Mouse (Mus musculus): ENCODE data around the gene Rptor.

Gene Rptor

GRCm38 (mm10) chr11:119933142-119933541 lies 330.4 kb downstream of the Rptor start:
- no peak for DNase-seq (ENCODE audit: low read depth, low spot score)
- Histone ChIP-seq H3K36me3 (ENCODE audit: control insufficient read depth, insufficient read depth, low read length, poor library complexity, severe bottlenecking) (no peaks in the 10 kb centered on the region), H3K27me3 (ENCODE audit: control insufficient read depth, insufficient read depth, low read length, poor library complexity, severe bottlenecking) (no peaks in the 10 kb centered on the region)

GRCm38 (mm10) chr11:119933819-119934583 lies 331.3 kb downstream of the Rptor start:
- Histone ChIP-seq H3K36me3 (ENCODE audit: control insufficient read depth, insufficient read depth, low read length, poor library complexity, severe bottlenecking) (no peaks in the 10 kb centered on the region), H3K27me3 (ENCODE audit: control insufficient read depth, insufficient read depth, low read length, poor library complexity, severe bottlenecking) (no peaks in the 10 kb centered on the region)
- DNase-seq (ENCODE audit: low read depth, low spot score), result peak; percentile 59

- Histone ChIP-seq H3K27me3 (ENCODE audit: control insufficient read depth, insufficient read depth, low read length, poor library complexity, severe bottlenecking) (no peaks in the 10 kb centered on the region), H3K36me3 (ENCODE audit: control insufficient read depth, insufficient read depth, low read length, poor library complexity, severe bottlenecking) (no peaks in the 10 kb centered on the region)
- DNase-seq (ENCODE audit: low read depth, low spot score), result no peak
Observed at GRCm38 (mm10) chr11:119934773-119935172, 332.1 kb downstream of the Rptor start.

DNA sequence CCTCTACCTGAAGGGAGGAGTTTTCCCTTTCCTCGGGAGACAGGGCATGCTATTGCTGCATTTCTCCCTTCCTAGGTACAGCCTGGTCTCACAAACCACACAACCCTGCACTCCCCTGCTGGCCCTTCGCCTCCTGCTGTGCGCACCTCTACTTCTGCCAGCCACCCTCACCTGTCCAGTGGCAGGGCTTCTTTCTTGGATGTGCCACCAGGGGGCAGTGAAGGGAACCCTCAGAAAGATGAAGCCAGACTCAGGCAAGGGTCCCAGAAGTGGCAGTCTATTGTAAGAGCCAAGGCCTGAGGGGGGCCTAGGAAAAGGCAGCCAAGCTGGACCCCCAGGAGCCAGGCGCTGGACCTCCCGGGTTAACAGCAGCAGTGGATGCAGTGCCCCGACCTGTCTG lies 332.8 kb downstream of the Rptor start:
- H3K27me3 ChIP-seq (ENCODE audit: control insufficient read depth, insufficient read depth, low read length, poor library complexity, severe bottlenecking), result no peaks in the 10 kb centered on the region
- no peaks in the 10 kb centered on the region for H3K36me3 ChIP-seq (ENCODE audit: control insufficient read depth, insufficient read depth, low read length, poor library complexity, severe bottlenecking)
- peak; percentile 82 for DNase-seq (ENCODE audit: low read depth, low spot score)

- Histone ChIP-seq H3K27me3 (ENCODE audit: control insufficient read depth, insufficient read depth, low read length, poor library complexity, severe bottlenecking) (no peaks in the 10 kb centered on the region), H3K36me3 (ENCODE audit: control insufficient read depth, insufficient read depth, low read length, poor library complexity, severe bottlenecking) (no peaks in the 10 kb centered on the region)
- no peak for DNase-seq (ENCODE audit: low read depth, low spot score)
Observed at GRCm38 (mm10) chr11:119936456-119936855, 333.8 kb downstream of the Rptor start.

GRCm38 (mm10) chr11:119937216-119937615 lies 334.5 kb downstream of the Rptor start:
- no peaks in the 10 kb centered on the region for H3K36me3 ChIP-seq (ENCODE audit: control insufficient read depth, insufficient read depth, low read length, poor library complexity, severe bottlenecking)
- DNase-seq (ENCODE audit: low read depth, low spot score), result no peak

GRCm38 (mm10) chr11:119937772-119938502 lies 335.2 kb downstream of the Rptor start:
- no peaks in the 10 kb centered on the region for H3K36me3 ChIP-seq (ENCODE audit: control insufficient read depth, insufficient read depth, low read length, poor library complexity, severe bottlenecking)
- no peaks in the 10 kb centered on the region for H3K27me3 ChIP-seq (ENCODE audit: control insufficient read depth, insufficient read depth, low read length, poor library complexity, severe bottlenecking)
- DNase-seq (ENCODE audit: low read depth, low spot score), result peak; percentile 21

More at GRCm38 (mm10) chr11:119937216-119937615, 334.5 kb downstream of the Rptor start:
- no peaks in the 10 kb centered on the region for H3K27me3 ChIP-seq (ENCODE audit: control insufficient read depth, insufficient read depth, low read length, poor library complexity, severe bottlenecking)

GRCm38 (mm10) chr11:119939073-119939710 lies 336.5 kb downstream of the Rptor start:
- DNase-seq (ENCODE audit: low read depth, low spot score), result no peak
- Histone ChIP-seq H3K27me3 (ENCODE audit: control insufficient read depth, insufficient read depth, low read length, poor library complexity, severe bottlenecking) (no peaks in the 10 kb centered on the region), H3K36me3 (ENCODE audit: control insufficient read depth, insufficient read depth, low read length, poor library complexity, severe bottlenecking) (no peaks in the 10 kb centered on the region)

DNA sequence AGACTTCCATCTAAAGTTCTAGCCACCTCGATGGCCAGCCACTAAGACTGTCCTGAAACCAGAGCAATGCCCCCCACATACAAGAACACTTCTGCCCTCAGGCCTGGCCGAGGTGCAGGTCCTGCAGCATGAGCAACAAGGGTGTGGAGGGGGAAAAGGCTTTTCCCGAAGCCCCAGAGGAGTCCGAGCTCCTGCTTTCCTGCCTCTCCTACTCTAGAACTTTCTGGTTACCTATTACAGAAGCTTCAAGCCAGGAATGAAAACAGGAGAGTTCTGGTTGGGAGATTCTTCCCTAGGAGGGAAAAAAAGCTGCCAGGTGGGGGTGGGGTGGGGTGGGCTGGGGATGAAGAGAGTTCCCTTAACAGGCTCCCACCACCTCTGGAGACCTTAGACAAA lies 337.0 kb downstream of the Rptor start:
- no peaks in the 10 kb centered on the region for H3K36me3 ChIP-seq (ENCODE audit: control insufficient read depth, insufficient read depth, low read length, poor library complexity, severe bottlenecking)
- no peak for DNase-seq (ENCODE audit: low read depth, low spot score)
- no peaks in the 10 kb centered on the region for H3K27me3 ChIP-seq (ENCODE audit: control insufficient read depth, insufficient read depth, low read length, poor library complexity, severe bottlenecking)

GRCm38 (mm10) chr11:119940142-119940541 lies 337.4 kb downstream of the Rptor start:
- no peak for DNase-seq (ENCODE audit: low read depth, low spot score)

DNA sequence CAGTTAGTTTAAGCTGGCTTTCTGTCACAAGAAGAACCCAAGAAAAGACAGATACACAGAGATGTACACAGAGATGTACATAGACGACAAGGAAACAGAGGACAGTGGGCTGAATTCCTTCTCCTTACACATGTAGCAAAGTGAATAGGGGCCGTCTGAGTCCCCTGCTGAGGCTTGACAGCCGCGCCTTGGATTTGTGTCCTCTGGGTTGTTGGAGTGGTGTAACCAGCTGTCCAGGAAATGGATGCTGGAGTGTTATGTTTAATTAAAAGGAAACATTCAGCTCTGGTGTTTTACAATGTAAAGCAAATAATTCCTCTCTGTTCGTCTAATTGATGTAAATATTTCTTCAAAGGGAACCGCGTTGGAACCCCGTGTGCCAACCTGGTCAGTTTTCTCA lies 339.1 kb downstream of the Rptor start:
- DNase-seq (ENCODE audit: low read depth, low spot score), result no peak
- Histone ChIP-seq H3K27me3 (ENCODE audit: control insufficient read depth, insufficient read depth, low read length, poor library complexity, severe bottlenecking) (no peaks in the 10 kb centered on the region), H3K36me3 (ENCODE audit: control insufficient read depth, insufficient read depth, low read length, poor library complexity, severe bottlenecking) (no peaks in the 10 kb centered on the region)

More at GRCm38 (mm10) chr11:119940142-119940541, 337.4 kb downstream of the Rptor start:
- Histone ChIP-seq H3K36me3 (ENCODE audit: control insufficient read depth, insufficient read depth, low read length, poor library complexity, severe bottlenecking) (no peaks in the 10 kb centered on the region), H3K27me3 (ENCODE audit: control insufficient read depth, insufficient read depth, low read length, poor library complexity, severe bottlenecking) (no peaks in the 10 kb centered on the region)

DNA sequence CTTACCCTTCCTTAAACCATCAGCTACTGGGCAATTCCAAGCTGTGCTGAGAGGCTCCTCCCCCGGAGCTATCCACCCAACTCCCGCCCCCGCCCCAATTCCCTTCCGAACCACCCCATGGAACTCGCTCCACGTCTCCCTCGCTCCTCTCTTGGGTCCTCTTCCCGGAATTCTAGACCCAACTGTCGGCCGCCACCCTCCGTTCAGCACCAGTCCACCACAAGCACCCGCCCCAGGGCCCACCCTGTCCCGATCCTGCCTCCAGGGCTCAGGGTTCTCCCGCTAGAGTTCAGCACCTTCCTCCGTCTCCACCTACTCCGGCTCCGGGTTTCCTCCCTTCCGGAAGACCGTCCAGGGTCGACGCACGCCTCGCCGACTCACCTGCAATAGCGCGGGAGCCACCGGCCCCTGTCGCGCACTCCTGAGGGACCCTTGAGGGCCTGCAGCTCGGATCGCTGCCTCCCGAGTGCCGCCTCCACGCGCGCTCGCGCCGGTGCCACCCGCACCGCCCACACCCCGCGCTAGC lies 339.6 kb downstream of the Rptor start:
- no peaks in the 10 kb centered on the region for H3K27me3 ChIP-seq (ENCODE audit: control insufficient read depth, insufficient read depth, low read length, poor library complexity, severe bottlenecking)
- DNase-seq (ENCODE audit: low read depth, low spot score), result no peak
- no peaks in the 10 kb centered on the region for H3K36me3 ChIP-seq (ENCODE audit: control insufficient read depth, insufficient read depth, low read length, poor library complexity, severe bottlenecking)

DNA sequence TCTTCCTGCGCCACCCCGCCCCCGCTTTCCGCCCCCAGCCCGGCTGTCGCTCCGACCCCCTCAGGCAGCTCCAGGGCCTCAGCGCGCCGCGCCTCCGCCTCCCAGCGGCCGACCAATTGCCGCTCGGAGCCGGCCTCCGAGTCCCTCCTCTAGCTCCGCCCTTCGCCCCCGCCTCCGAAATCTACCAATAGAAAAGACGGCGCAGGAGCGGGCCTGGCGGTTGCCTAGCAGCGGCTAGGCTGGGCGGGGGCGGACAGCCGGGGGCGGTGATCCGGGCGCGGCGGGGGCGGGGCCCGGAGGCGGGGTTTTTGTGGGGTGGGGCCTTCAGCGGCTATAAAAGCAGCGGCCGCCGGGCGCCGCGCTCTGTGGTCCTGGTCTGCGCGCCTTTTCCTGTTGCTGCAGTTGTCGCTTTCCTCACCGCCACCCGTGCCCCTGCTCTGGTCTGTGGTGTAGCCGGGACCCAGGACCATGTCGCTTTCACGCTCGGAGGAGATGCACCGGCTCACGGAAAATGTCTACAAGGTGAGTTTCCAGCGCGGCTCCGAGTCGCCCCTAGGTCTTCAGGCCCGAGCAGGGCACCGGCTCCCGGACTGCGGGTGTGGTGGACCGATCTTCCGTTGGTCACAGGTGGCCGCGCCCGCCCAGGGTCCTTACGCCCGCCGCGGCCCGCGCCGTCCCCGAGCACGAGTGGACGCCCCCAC lies 340.2 kb downstream of the Rptor start, which contains the start of gene Baiap2:
Gene Baiap2, plus strand, starts transcription at position 37 of the 701 bp plus-strand sequence.
- DNase-seq (ENCODE audit: low read depth, low spot score), result peak; percentile 98
- H3K36me3 ChIP-seq (ENCODE audit: control insufficient read depth, insufficient read depth, low read length, poor library complexity, severe bottlenecking), result no peaks in the 10 kb centered on the region

GRCm38 (mm10) chr11:119943428-119943988 lies 340.8 kb downstream of the Rptor start:
- DNase-seq (ENCODE audit: low read depth, low spot score), result peak; percentile 43

More for the DNA sequence above, 340.2 kb downstream of the Rptor start, which contains the start of gene Baiap2:
- no peaks in the 10 kb centered on the region for H3K27me3 ChIP-seq (ENCODE audit: control insufficient read depth, insufficient read depth, low read length, poor library complexity, severe bottlenecking)

More at GRCm38 (mm10) chr11:119943428-119943988, 340.8 kb downstream of the Rptor start:
- H3K36me3 ChIP-seq (ENCODE audit: control insufficient read depth, insufficient read depth, low read length, poor library complexity, severe bottlenecking), result no peaks in the 10 kb centered on the region
- no peaks in the 10 kb centered on the region for H3K27me3 ChIP-seq (ENCODE audit: control insufficient read depth, insufficient read depth, low read length, poor library complexity, severe bottlenecking)

All from splenic B cell, adult 2 months (primary cell).